Mouse (Mus musculus): ENCODE measurements around the gene Lrrc10b. TPM values are rescaled to one million over a fixed set of nuclear protein-coding genes. Genes with fewer than 3 reads are reported as not detected.
A peak's percentile ranks its signal among the peaks of the same experiment; 100 is the strongest.

The Lrrc10b gene
- total and polyA plus RNA-seq, 2 experiments from 2014 or later = 2.0 to 6.8 TPM

- TF ChIP-seq CTCF (IDR thresholded peaks at IDR 0.05; ENCODE audit: low read depth) = no peak
- Histone ChIP-seq H3K27ac (no peak overlapping the region), H3K9ac (replicated peaks; ENCODE audit: low read length) (no peak overlapping the region), H3K27me3 (ENCODE audit: insufficient read depth, low read length) (no peaks in the 10 kb centered on the region), H3K4me3 (ENCODE audit: low read length) (no peak overlapping the region), H3K9me3 (ENCODE audit: low read length) (no peaks in the 10 kb centered on the region), H3K36me3 (ENCODE audit: insufficient read depth, low read length) (no peaks in the 10 kb centered on the region), H3K4me2 (ENCODE audit: low read depth, low read length) (no peak overlapping the region), H3K4me1 (ENCODE audit: insufficient read depth, low read length) (peaks cover 12% of the 10 kb centered on the region)
- no peak for ATAC-seq
- DNase-seq (ENCODE audit: low spot score) = no peak
- 76% methylated on average over 5 of the region's 5 CpGs for whole genome bisulfite sequencing
Measured at GRCm38 (mm10) chr19:10415508-10415907, 41.8 kb downstream of the Lrrc10b start.

GRCm38 (mm10) chr19:10413701-10414242 is 43.5 kb downstream of the Lrrc10b start:
- WGBS = 6% methylated on average over 17 of the region's 19 CpGs
- Histone ChIP-seq H3K36me3 (ENCODE audit: insufficient read depth, low read length) (no peaks in the 10 kb centered on the region), H3K4me1 (ENCODE audit: insufficient read depth, low read length) (peaks cover 12% of the 10 kb centered on the region), H3K27ac (no peak overlapping the region; the same call in 1 of the 2 replicates), H3K9me3 (ENCODE audit: low read length) (no peaks in the 10 kb centered on the region), H3K4me3 (ENCODE audit: low read length) (peak overlapping the region; percentile 19; the same call in 1 of the 2 replicates), H3K4me2 (ENCODE audit: low read depth, low read length) (peak overlapping the region; percentile 48), H3K9ac (replicated peaks; ENCODE audit: low read length) (0 out of 2 replicates have a peak overlapping the region, but pooled peaks have one; percentile 28), H3K27me3 (ENCODE audit: insufficient read depth, low read length) (no peaks in the 10 kb centered on the region)
- peak; percentile 89 for DNase-seq (ENCODE audit: low spot score)
- peak; percentile 85 for ATAC-seq
- no peak for TF ChIP-seq CTCF (IDR thresholded peaks at IDR 0.05; ENCODE audit: low read depth)

Other genes with a start within 250 kb of the Lrrc10b start
- gene Myrf, start 216.7 kb downstream of the Lrrc10b start, total RNA-seq (2014; rRNA removed) = 5.1 and 5.9 TPM in 2 replicates
- gene Myrf, start 216.7 kb downstream of the Lrrc10b start, polyA plus RNA-seq (2015; fragmentation: Nextera tagmentation; extraction: Ambion mirVana) = 1.7 and 2.0 TPM in 2 replicates
- 33.7 and 35.0 TPM in 2 replicates for gene Dagla, start 152.6 kb downstream of the Lrrc10b start, total RNA-seq (2014; rRNA removed)
- gene Dagla, start 152.6 kb downstream of the Lrrc10b start, polyA plus RNA-seq (2015; fragmentation: Nextera tagmentation; extraction: Ambion mirVana) = 9.0 and 10.9 TPM in 2 replicates
- gene Syt7, start 68.4 kb downstream of the Lrrc10b start, total RNA-seq (2014; rRNA removed) = 93.4 and 114 TPM in 2 replicates
- 11.9 and 17.4 TPM in 2 replicates for gene Syt7, start 68.4 kb downstream of the Lrrc10b start, polyA plus RNA-seq (2015; fragmentation: Nextera tagmentation; extraction: Ambion mirVana)
- 4.0 and 5.4 TPM in 2 replicates for gene Ppp1r32, start 25.5 kb upstream of the Lrrc10b start, total RNA-seq (2014; rRNA removed)
- gene Ppp1r32, start 25.5 kb upstream of the Lrrc10b start, polyA plus RNA-seq (2015; fragmentation: Nextera tagmentation; extraction: Ambion mirVana) = 2.3 and 2.9 TPM in 2 replicates
- gene Cpsf7, start 67.8 kb upstream of the Lrrc10b start, total RNA-seq (2014; rRNA removed) = 44.9 and 47.4 TPM in 2 replicates
- 34.4 and 36.2 TPM in 2 replicates for gene Cpsf7, start 67.8 kb upstream of the Lrrc10b start, polyA plus RNA-seq (2015; fragmentation: Nextera tagmentation; extraction: Ambion mirVana)
- 47.7 and 58.2 TPM in 2 replicates for gene Sdhaf2, start 68.7 kb upstream of the Lrrc10b start, total RNA-seq (2014; rRNA removed)
- gene Sdhaf2, start 68.7 kb upstream of the Lrrc10b start, polyA plus RNA-seq (2015; fragmentation: Nextera tagmentation; extraction: Ambion mirVana) = 60.2 and 64.2 TPM in 2 replicates
- gene Tmem216, start 98.8 kb upstream of the Lrrc10b start, total RNA-seq (2014; rRNA removed) = 20.7 and 28.4 TPM in 2 replicates
- 35.8 and 42.0 TPM in 2 replicates for gene Tmem216, start 98.8 kb upstream of the Lrrc10b start, polyA plus RNA-seq (2015; fragmentation: Nextera tagmentation; extraction: Ambion mirVana)
- gene Cyb561a3, start 119.7 kb upstream of the Lrrc10b start, total RNA-seq (2014; rRNA removed) = 18.0 TPM in 2 replicates
- gene Cyb561a3, start 119.7 kb upstream of the Lrrc10b start, polyA plus RNA-seq (2015; fragmentation: Nextera tagmentation; extraction: Ambion mirVana) = 15.6 and 16.6 TPM in 2 replicates
- 15.1 and 16.6 TPM in 2 replicates for gene Tmem138, start 119.9 kb upstream of the Lrrc10b start, total RNA-seq (2014; rRNA removed)
- 34.6 and 35.7 TPM in 2 replicates for gene Tmem138, start 119.9 kb upstream of the Lrrc10b start, polyA plus RNA-seq (2015; fragmentation: Nextera tagmentation; extraction: Ambion mirVana)
- gene Ddb1, start 147.9 kb upstream of the Lrrc10b start, total RNA-seq (2014; rRNA removed) = 274 and 288 TPM in 2 replicates
- 144 and 146 TPM in 2 replicates for gene Ddb1, start 147.9 kb upstream of the Lrrc10b start, polyA plus RNA-seq (2015; fragmentation: Nextera tagmentation; extraction: Ambion mirVana)
- gene Tkfc, start 148.2 kb upstream of the Lrrc10b start, total RNA-seq (2014; rRNA removed) = 10.3 and 18.2 TPM in 2 replicates
- 18.4 TPM in 2 replicates for gene Tkfc, start 148.2 kb upstream of the Lrrc10b start, polyA plus RNA-seq (2015; fragmentation: Nextera tagmentation; extraction: Ambion mirVana)
- 1.3 and 7.0 TPM in 2 replicates for gene Vwce, start 176.7 kb upstream of the Lrrc10b start, total RNA-seq (2014; rRNA removed)
- gene Vwce, start 176.7 kb upstream of the Lrrc10b start, polyA plus RNA-seq (2015; fragmentation: Nextera tagmentation; extraction: Ambion mirVana) = 1.5 and 1.7 TPM in 2 replicates
- not detected in 2 replicates for gene Pga5, start 220.6 kb upstream of the Lrrc10b start, total RNA-seq (2014; rRNA removed)
- gene Pga5, start 220.6 kb upstream of the Lrrc10b start, polyA plus RNA-seq (2015; fragmentation: Nextera tagmentation; extraction: Ambion mirVana) = not detected in 2 replicates
- gene Vps37c, start 231.3 kb upstream of the Lrrc10b start, total RNA-seq (2014; rRNA removed) = 29.8 and 30.7 TPM in 2 replicates
- gene Vps37c, start 231.3 kb upstream of the Lrrc10b start, polyA plus RNA-seq (2015; fragmentation: Nextera tagmentation; extraction: Ambion mirVana) = 25.8 and 27.2 TPM in 2 replicates

Measured in hindbrain, postnatal 0 days (tissue).